Mouse (Mus musculus) G1E (cell line): Measurements from ENCODE around the gene H3f3a.

Experiments
- CTCF ChIP-seq: IDR thresholded peaks from 2 replicates; pipeline ENCODE4 v1.5.1; 2012; ENCODE audit warnings: low read depth, low read length, inconsistent platforms, mixed read lengths
- GATA1 ChIP-seq: IDR thresholded peaks from 2 replicates; pipeline ENCODE4 v1.6.1; 2012; ENCODE audit warnings: borderline replicate concordance, low read length, inconsistent platforms, mixed read lengths
- POLR2AphosphoS5 ChIP-seq: IDR thresholded peaks from 2 replicates; pipeline ENCODE4 v1.6.1; 2012; ENCODE audit warnings: low read depth, low read length, inconsistent platforms; ENCODE audit not compliant: insufficient replicate concordance
- TAL1 ChIP-seq: conservative IDR thresholded peaks from 2 replicates; pipeline ENCODE4 v1.6.1; 2012; ENCODE audit warnings: low read depth, low read length, inconsistent platforms, mixed read lengths

GRCm38 (mm10) chr1:180815371-180816024, 1.8 kb upstream of the H3f3a start:
- no peak for TF ChIP-seq TAL1
- no peak for TF ChIP-seq CTCF
- TF ChIP-seq GATA1, result no peak
- TF ChIP-seq POLR2AphosphoS5, result no peak
